Mouse (Mus musculus) layer of hippocampus, adult 18-20 months (tissue): ENCODE data around the gene Ptprq. TPM values are rescaled to one million over a fixed set of nuclear protein-coding genes. Genes with fewer than 3 reads are reported as not detected.

Experiments used
- DNase-seq, 2 experiments: peaks; one replicate each; pipeline ENCODE4 v3.0.0; 2022; ENCODE audit warnings: low spot score in 2 of 2
- long read RNA-seq: library from polyadenylated mRNA; stranded (forward); transcript quantifications from one replicate; pipeline ENCODE4 v2.0.0, GENCODE M21; 2021
- total RNA-seq, 2 experiments: library from RNA; stranded (reverse); gene quantifications; 2 replicates each; pipeline ENCODE4 v1.2.3; 2021

The Ptprq gene
- total RNA-seq = under 1 TPM; 0.13 to 0.22 TPM
- long read RNA-seq = 0 reads

DNA sequence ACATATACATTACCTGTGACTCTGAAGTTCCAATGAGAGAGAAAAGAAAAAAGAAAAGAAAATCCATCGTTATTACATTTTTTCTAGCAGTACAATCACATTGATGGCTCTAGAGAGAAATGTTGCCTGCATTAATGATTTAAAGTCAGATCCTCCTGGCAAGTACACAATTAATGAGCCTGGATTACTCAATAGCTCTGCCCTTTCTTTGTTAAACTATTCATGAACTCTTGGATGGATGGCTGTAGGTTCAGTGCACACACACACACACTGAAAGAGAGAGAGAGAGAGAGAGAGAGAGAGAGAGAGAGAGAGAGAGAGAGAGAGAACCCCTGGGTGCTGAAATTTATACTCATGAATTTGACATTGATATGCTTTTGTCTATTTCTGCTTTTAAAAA lies at the start of gene Ptprq:
Gene Ptprq, minus strand, starts transcription at position 246 of the 400 bp plus-strand sequence.
- DNase-seq = no peak

DNA sequence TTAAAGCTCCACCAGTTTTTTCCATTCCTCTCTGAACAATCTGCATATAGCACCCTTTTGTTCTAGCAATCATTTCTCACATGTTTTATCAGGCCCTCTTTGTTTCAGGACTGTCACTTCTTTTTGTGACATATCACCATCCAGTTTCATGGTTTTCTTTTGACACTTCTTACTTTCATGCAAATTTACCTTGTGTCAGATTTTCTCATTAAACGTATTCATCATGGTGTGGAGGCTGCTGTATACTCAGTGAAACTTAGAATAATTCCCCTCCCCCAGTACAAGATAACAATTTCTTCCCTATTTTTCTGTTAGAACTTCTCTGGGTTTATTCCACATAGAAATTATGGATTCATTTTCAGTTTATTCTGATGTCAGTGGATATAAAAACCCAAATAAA lies 39.8 kb upstream of the Ptprq start:
- DNase-seq = no peak

- no peak for DNase-seq
Observed at GRCm38 (mm10) chr10:107753471-107753870, 33.6 kb upstream of the Ptprq start.

GRCm38 (mm10) chr10:107752351-107753143 lies 32.7 kb upstream of the Ptprq start:
- peak; percentile 71 to 86 for DNase-seq

GRCm38 (mm10) chr10:107751944-107752343 lies 32.1 kb upstream of the Ptprq start:
- DNase-seq = peak; percentile 1 to 8

DNA sequence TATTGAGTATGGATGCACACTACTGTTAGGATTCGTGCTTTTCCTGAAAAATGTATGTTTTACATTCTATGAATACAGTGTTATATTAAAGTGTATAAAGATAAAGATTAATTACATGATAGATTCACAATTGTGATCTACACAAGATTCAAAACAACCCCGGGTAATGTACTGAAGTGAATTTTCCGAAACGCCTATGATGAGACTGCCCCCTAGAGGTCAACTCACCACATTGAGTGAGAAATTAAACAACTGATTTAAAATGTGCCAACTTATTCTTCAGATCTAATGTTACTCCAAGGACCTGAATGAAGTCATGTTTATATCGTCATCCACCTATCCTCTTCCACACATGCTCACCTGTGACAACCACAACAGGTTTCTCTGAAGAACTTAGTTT lies 27.7 kb upstream of the Ptprq start:
- peak; percentile 24 to 57 for DNase-seq

DNA sequence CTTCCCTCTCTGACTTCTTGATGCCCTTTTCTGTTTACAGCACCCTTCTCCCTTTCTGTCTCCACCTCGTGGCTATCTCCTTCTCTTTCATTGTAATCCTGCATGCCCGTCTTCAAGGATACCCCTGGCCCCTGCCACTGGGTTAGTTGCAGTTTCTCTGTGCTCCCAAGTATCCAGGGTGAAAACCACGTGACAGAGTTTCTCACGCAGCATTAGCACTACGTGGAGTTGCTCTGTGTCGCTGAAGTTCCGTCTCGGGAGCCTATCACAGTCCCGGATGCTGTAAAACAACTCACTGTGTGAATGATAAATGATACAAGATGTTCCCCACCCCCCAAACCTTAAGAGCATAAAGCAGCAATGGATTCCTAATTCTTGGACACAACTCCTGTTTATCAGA lies 26.9 kb upstream of the Ptprq start:
- DNase-seq = no peak

- no peak for DNase-seq
Observed at GRCm38 (mm10) chr10:107739815-107740214, 20.0 kb upstream of the Ptprq start.

GRCm38 (mm10) chr10:107737743-107738142 lies 17.9 kb upstream of the Ptprq start:
- no peak for DNase-seq

DNA sequence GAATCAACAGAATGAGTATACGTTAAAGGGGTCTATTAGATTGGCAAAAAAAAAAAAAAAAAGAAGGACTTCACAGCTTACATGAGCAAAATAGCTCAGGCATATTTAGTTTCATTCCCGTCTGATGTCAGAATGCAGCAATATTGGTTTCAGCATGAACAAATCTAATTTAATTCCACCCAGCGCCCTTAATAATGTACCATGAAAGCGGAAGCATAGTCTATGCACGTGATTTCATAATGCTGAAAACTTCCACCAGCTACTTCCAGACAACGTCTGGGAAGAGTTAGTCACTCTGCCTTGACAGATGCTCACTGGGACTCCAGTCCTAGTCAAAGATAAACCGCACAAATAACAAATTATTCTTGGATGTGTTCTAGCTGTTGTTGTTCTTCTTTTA lies 15.6 kb upstream of the Ptprq start:
- no peak for DNase-seq

- no peak for DNase-seq
Observed at GRCm38 (mm10) chr10:107734327-107734726, 14.5 kb upstream of the Ptprq start.

- no peak for DNase-seq
Observed at GRCm38 (mm10) chr10:107725631-107726030, 5.8 kb upstream of the Ptprq start.

DNA sequence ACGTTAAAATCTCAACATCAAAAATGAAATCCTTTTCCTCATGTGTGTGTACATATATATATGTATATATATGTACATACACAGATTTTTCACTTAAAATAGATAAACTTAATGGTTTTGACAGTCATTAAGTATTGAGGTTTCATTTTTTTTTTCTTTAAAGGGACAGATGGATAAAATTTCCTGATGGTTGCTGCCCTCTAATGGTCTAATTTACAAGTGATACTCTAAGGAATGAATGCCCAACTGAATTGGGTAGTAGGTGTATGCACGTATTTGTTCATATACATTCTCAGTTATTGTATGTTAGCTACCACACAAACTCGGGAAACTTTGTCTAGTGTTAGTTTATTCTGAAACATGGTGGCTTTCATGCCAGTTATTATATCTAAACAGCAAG lies 15.4 kb downstream of the Ptprq start:
- peak in 1 of 2 experiments; percentile 37 for DNase-seq

GRCm38 (mm10) chr10:107700944-107701343 lies 18.9 kb downstream of the Ptprq start:
- no peak for DNase-seq

- no peak for DNase-seq
Observed at GRCm38 (mm10) chr10:107698716-107699115, 21.1 kb downstream of the Ptprq start.

DNA sequence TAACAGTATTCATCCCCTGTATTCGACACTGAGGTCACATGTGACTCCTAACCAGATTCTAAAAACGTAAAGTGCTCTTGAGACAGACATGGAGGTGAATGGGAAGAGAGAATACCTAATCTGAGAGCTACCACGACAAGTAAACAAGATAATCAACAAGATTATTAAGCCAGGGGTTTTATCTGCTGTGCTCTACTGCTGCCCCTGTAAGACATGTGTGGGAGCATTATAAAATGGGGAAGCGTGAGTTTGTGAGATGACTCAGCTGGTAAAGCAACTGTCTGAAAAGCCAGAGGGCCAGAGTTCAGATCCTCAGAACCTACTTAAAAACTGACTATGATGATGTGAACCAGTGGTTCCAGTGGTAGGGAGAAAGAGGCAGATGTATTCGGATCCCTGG lies 22.7 kb downstream of the Ptprq start:
- no peak for DNase-seq

DNA sequence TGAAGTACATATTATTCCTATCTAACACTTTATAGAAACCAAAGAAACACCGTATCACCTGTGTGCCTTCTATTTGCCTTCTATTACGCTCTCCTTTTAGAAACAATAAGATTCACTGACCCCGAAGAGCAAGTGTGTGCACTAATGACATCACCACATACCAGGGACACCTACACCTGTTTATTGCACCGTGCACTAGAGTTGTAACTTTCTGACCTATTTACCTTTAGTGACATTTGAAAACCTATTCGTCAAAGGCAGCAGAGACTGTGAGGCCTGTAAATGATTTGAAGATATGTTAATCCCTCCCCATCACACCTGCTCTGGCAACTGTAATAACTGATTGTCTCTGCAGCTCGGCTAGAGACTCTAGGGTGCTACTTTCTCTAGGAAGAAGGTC lies 32.5 kb downstream of the Ptprq start:
- no peak for DNase-seq

- DNase-seq = no peak
Observed at GRCm38 (mm10) chr10:107675994-107676393, 43.9 kb downstream of the Ptprq start.

DNA sequence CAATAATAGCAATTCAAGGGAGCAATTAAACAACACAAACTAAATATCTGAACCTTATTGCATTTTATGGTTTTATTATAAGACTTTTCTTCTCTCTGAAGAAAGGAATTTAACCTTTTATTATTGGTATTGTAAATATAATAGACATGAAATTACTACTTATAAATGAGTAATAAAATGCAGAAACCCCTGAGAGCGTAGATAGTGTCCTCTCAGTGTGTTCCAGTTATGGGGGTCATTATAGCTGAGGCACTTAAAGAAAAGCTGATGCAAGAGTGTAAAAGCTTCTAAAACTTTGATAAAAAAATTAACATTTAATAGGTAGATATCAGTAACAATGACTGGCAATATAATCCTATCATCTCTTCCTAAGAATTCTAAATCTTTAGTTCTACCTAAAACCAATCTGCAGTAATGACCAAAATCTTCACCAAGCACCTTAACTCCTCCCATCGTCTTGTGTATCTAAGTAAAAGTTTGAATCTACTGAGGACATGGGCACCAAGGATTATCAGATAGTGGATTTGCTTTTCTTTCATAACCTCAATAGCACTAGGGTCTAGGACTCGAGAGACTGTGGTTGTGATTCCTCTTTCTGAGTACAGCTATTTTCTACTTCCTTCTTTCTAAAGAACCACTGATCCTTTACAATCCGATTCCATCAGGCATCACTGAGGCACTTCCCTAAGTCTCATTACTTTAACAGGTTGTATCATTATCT lies 51.3 kb downstream of the Ptprq start:
- no peak for DNase-seq

DNA sequence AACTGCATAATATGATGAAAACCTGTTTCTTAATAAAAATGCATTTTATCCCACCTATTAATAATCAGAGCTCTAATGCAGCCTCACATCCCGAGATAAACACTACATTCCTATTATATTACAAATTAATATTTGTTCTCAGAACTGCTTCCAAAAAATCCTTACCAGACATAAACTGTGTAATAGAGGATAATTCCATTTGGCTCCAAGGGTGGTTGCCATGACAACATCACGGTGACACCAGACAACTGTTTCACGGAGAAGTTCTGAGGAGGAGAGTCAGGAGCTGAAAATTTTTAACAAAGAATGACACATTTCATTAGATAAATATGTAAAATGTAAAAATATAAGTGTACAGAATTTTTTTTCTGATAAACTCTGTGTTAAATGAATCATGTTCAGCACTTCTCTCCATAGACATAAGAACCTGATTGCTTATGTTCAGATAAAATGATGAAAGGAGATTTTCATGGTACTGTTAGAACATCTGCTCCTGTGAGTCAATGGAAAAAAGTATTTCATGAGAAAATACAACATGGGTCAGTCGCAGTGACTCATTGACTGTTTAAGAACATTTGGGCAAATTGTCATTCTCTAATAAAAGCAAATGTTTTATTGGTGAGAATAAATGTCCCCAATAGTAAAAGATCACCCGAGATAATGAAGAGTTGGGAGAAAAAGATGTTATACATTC lies 57.3 kb downstream of the Ptprq start:
- peak; percentile 49 to 75 for DNase-seq

- no peak for DNase-seq
Observed at GRCm38 (mm10) chr10:107661970-107662369, 57.9 kb downstream of the Ptprq start.

- DNase-seq = no peak
Observed at GRCm38 (mm10) chr10:107659141-107659540, 60.7 kb downstream of the Ptprq start.
